Mouse (Mus musculus) limb, embryonic 11.5 days (tissue): ENCODE data around the gene Mtcl1. TPM values are rescaled to one million over a fixed set of nuclear protein-coding genes. Genes with fewer than 3 reads are reported as not detected.

Experiments used
- ATAC-seq: fragments of 200-750 bp; cut with Nextera tagmentation; 2 replicates; pipeline ENCODE4 v1.8.0; 2017; ENCODE audit warnings: low read depth; ENCODE audit not compliant: insufficient number of reproducible peaks, low FRiP score, low TSS enrichment
- DNase-seq: peaks from one replicate; pipeline ENCODE4 v3.0.0-alpha.2; 2015; ENCODE audit warnings: low spot score
- H3K27ac ChIP-seq: fragments of 300-500 bp; sonication (generic); replicated peaks from 2 replicates; pipeline ENCODE4 v1.5.1; 2014; ENCODE audit warnings: low read depth, mild to moderate bottlenecking, low read length
- H3K27me3 ChIP-seq: fragments of 300-500 bp; sonication (generic); 2 replicates; pipeline ENCODE4 v1.6.1; 2014; ENCODE audit warnings: mild to moderate bottlenecking, low read length, mixed read lengths; ENCODE audit not compliant: control insufficient read depth, insufficient read depth
- H3K36me3 ChIP-seq: fragments of 300-500 bp; sonication (generic); 2 replicates; pipeline ENCODE4 v1.6.1; 2014; ENCODE audit warnings: mild to moderate bottlenecking, low read length, moderate library complexity, mixed read lengths; ENCODE audit not compliant: control insufficient read depth, insufficient read depth
- H3K4me1 ChIP-seq: fragments of 300-500 bp; sonication (generic); 2 replicates; pipeline ENCODE4 v1.6.1; 2014; ENCODE audit warnings: low read length, mixed read lengths; ENCODE audit not compliant: control insufficient read depth, insufficient read depth
- H3K4me2 ChIP-seq: fragments of 300-500 bp; sonication (generic); 2 replicates; pipeline ENCODE4 v1.6.1; 2014; ENCODE audit warnings: low read depth, mild to moderate bottlenecking, moderate library complexity; ENCODE audit not compliant: severe bottlenecking
- H3K4me3 ChIP-seq: fragments of 300-500 bp; sonication (generic); 2 replicates; pipeline ENCODE4 v1.5.1; 2014; ENCODE audit warnings: low read depth, low read length
- H3K9ac ChIP-seq: fragments of 300-500 bp; sonication (generic); 2 replicates; pipeline ENCODE4 v1.6.1; 2014; ENCODE audit warnings: mild to moderate bottlenecking, low read length
- H3K9me3 ChIP-seq: fragments of 300-500 bp; sonication (generic); 2 replicates; pipeline ENCODE4 v1.6.1; 2016; ENCODE audit warnings: low read length; ENCODE audit not compliant: control insufficient read depth
- WGBS: fragments of 180-500 bp; shearing (Covaris S2); extraction: QIAGEN DNeasy Blood & Tissue Kit; methylation state at CpG from one replicate; pipeline ENCODE4 v1.1.7; 2014; 5-methylcytosine and 5-hydroxymethylcytosine counted together
- polyA plus RNA-seq: library from polyadenylated mRNA; unstranded; fragments of >200 nt; fragmentation: Nextera tagmentation; extraction: Ambion mirVana; gene quantifications from 2 replicates; pipeline ENCODE4 v1.2.1, GENCODE M21; 2014

Mtcl1 gene
- 5.7 TPM in 2 replicates for polyA plus RNA-seq

DNA sequence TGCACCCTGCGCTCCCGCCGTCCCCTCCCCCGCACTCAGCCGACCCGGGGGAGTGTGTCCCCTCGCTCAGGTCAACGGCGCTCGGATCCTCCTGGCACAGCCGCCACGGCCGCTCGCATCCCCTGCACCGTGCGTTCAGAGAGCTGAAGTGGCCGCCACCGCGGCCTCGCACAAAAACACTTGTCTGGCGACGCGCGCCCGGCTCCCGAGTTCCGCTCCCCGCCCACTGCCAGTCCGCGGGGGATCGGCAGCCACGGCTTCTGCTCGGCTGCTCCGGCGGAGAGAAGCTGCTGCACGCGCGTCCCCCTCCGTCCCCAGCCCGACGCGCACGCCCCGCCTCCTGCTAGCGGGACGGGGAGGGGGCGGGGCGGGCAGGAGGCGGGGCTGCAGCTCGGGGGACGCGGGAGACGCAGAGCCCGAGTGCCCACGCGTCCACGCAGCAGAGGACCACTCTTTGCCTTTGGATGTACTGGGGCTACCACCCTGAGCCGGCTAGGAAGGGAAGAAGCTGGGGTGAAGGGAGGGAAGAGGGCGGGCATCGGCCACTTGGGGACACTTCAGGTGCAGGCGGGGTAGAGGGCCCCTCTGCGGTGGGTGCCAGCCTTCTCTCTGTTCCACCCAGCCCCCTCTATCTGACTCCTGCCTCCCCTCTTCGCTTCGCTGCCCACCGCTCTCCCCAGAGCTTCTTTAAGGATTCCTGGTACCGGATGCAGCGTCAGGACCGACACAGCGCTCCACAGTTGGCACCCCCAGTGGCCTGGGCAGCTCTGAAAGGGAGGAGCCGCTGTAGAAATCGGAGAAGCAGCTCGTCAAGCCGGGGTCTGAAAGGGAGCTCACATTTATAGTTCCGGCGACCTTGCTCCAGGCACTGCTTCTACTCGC lies at the start of gene Mtcl1:
Mtcl1 (minus strand) TSS at position 291 of the 882 bp plus-strand sequence.
- Histone ChIP-seq H3K9ac (peak within 1 kb of the TSS; percentile 76), H3K27me3 (peaks cover 13% of the 10 kb centered on the region; the same call in 1 of the 2 replicates), H3K9me3 (no peaks in the 10 kb centered on the region), H3K4me2 (peak within 1 kb of the TSS; percentile 97), H3K36me3 (no peaks in the 10 kb centered on the region), H3K4me1 (peaks cover 14% of the 10 kb centered on the region; the same call in 1 of the 2 replicates), H3K27ac (0 out of 2 replicates have a peak within 1 kb of the TSS, but pooled peaks have one; percentile 30), H3K4me3 (peak within 1 kb of the TSS; percentile 75)
- ATAC-seq (peak; percentile 78), DNase-seq (peak; percentile 83)
- under 1% methylated on average over 61 of the region's 76 CpGs for WGBS

DNA sequence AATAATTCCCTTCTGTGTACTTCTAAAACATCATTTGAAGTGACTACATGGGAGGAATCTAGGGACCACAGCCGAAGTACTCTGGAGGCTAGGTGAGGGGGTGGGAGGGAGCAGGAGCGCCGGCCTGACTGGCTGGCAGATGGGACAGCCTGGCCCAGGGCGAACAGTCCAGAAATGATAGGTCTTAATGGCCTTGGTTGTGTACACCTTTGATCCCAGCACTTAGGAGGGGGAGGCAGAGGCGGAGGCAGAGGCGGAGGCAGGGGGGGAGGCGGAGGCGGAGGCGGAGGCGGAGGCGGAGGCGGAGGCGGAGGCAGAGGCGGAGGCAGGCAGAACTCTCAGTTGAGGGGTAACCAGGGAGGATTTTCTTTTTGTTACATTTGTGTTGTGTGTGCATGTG lies 49.0 kb upstream of the Mtcl1 start:
- Histone ChIP-seq H3K4me3 (no peak overlapping the region), H3K27ac (no peak overlapping the region), H3K9me3 (no peaks in the 10 kb centered on the region), H3K4me2 (no peak overlapping the region), H3K27me3 (no peaks in the 10 kb centered on the region), H3K4me1 (no peaks in the 10 kb centered on the region), H3K9ac (no peak overlapping the region), H3K36me3 (peaks cover 22% of the 10 kb centered on the region)
- no peak for ATAC-seq
- DNase-seq, result no peak
- 89% methylated on average over 14 of the region's 14 CpGs for WGBS

DNA sequence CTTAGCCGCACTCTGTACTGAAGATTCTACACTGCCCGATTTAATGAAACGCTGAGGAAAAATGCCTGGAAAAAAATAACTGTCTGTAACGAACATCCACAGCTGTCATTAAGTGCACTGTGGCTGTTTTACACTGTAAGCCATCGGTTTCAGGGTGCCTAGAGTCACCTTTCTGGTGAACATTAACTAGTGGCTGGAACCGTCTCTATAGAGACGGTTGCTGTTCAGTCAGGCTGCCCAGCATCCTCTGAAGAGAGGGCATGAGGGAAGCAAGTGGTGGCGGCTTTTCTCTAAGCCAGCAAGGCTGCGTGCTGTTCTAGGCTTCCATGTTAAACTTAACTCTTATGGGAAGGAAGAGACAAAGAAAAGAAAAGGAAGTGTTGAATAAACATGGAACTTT lies 47.0 kb upstream of the Mtcl1 start:
- no peak overlapping the region for H3K4me2 ChIP-seq
- WGBS, result 96% methylated on average over 9 of the region's 9 CpGs
- no peak overlapping the region for H3K27ac ChIP-seq
- H3K9ac ChIP-seq, result no peak overlapping the region
- DNase-seq (no peak), ATAC-seq (no peak)
- no peaks in the 10 kb centered on the region for H3K4me1 ChIP-seq
- H3K27me3 ChIP-seq, result no peaks in the 10 kb centered on the region
- H3K9me3 ChIP-seq, result no peaks in the 10 kb centered on the region
- H3K36me3 ChIP-seq, result peaks cover 22% of the 10 kb centered on the region
- no peak overlapping the region for H3K4me3 ChIP-seq

DNA sequence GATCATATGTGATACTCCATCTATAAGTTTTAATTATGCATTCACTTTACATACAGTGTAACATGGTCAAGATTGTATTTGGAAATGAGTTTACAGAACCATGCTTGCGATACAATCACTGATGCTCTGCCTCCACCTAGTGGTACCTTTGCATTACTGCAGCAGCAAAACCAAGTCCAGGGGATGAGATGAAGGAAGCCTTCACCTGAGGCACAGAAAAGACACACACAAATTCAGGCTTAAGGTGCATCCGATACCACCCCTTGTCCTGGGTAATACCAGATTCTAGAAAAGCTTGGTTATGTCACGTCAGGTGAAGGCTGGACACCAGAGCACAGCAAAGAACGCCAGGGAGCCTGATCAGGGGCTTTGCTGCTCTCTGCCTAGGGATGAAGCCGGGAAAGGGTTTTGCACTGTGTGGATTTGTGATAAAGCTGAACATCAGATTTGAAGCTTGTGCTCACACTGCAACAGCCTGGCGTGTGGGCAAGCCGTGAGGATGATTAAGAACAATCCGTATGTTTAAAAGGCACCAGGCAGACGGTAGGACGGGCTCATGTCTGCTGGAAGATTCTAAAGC lies 40.6 kb upstream of the Mtcl1 start:
- Histone ChIP-seq H3K36me3 (no peaks in the 10 kb centered on the region; the same call in 1 of the 2 replicates), H3K9ac (no peak overlapping the region), H3K27ac (no peak overlapping the region), H3K4me3 (no peak overlapping the region), H3K9me3 (no peaks in the 10 kb centered on the region), H3K4me1 (no peaks in the 10 kb centered on the region), H3K27me3 (no peaks in the 10 kb centered on the region), H3K4me2 (no peak overlapping the region)
- 45% methylated on average over 10 of the region's 10 CpGs for WGBS
- DNase-seq, result peak; percentile 70
- ATAC-seq, result no peak

DNA sequence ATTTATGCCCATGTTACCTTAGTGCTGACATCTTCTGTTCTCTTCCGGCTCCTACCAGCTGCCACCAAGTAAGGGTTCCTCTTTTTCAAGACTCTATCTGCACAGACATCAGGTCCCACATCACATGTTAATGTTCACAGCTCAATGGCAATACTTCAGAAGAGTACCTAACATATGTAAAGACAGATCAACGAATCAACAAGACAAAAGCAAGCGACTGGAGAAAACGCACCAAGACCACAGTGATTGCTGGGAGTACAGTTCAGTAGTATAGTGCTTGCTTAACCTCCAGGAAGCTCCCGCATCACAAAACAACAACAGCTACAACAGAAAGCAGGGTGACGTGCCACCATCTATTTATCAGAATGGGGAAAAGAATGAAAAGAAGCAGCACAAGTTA lies 37.0 kb upstream of the Mtcl1 start:
- WGBS, result 87% methylated on average over 6 of the region's 6 CpGs
- H3K9ac ChIP-seq, result no peak overlapping the region
- no peak overlapping the region for H3K4me2 ChIP-seq
- no peaks in the 10 kb centered on the region for H3K9me3 ChIP-seq
- H3K4me1 ChIP-seq, result no peaks in the 10 kb centered on the region
- H3K36me3 ChIP-seq, result no peaks in the 10 kb centered on the region
- H3K4me3 ChIP-seq, result no peak overlapping the region
- H3K27me3 ChIP-seq, result no peaks in the 10 kb centered on the region
- no peak overlapping the region for H3K27ac ChIP-seq
- ATAC-seq, result no peak
- DNase-seq, result no peak

GRCm38 (mm10) chr17:66485742-66486141 lies 36.2 kb upstream of the Mtcl1 start:
- Histone ChIP-seq H3K36me3 (no peaks in the 10 kb centered on the region), H3K9ac (no peak overlapping the region), H3K4me3 (no peak overlapping the region), H3K9me3 (no peaks in the 10 kb centered on the region), H3K4me1 (no peaks in the 10 kb centered on the region), H3K27me3 (no peaks in the 10 kb centered on the region), H3K27ac (no peak overlapping the region), H3K4me2 (no peak overlapping the region)
- DNase-seq (peak; percentile 87), ATAC-seq (no peak)
- WGBS, result 14% methylated on average over 11 of the region's 11 CpGs

GRCm38 (mm10) chr17:66484965-66485364 lies 35.4 kb upstream of the Mtcl1 start:
- ATAC-seq, result no peak
- H3K4me2 ChIP-seq, result no peak overlapping the region
- WGBS, result 52% methylated on average over 2 of the region's 2 CpGs
- H3K36me3 ChIP-seq, result no peaks in the 10 kb centered on the region
- no peak overlapping the region for H3K4me3 ChIP-seq
- no peak for DNase-seq
- no peaks in the 10 kb centered on the region for H3K9me3 ChIP-seq
- no peak overlapping the region for H3K27ac ChIP-seq
- 0 out of 2 replicates have a peak, but pooled peaks cover 6% of the 10 kb centered on the region for H3K4me1 ChIP-seq
- H3K9ac ChIP-seq, result no peak overlapping the region
- no peaks in the 10 kb centered on the region for H3K27me3 ChIP-seq

GRCm38 (mm10) chr17:66483651-66484454 lies 34.3 kb upstream of the Mtcl1 start:
- H3K9me3 ChIP-seq, result no peaks in the 10 kb centered on the region
- 75% methylated on average over 9 of the region's 9 CpGs for WGBS

More at GRCm38 (mm10) chr17:66483651-66484454, 34.3 kb upstream of the Mtcl1 start:
- Histone ChIP-seq H3K27me3 (no peaks in the 10 kb centered on the region), H3K9ac (no peak overlapping the region), H3K4me2 (no peak overlapping the region), H3K4me3 (no peak overlapping the region), H3K4me1 (0 out of 2 replicates have a peak, but pooled peaks cover 6% of the 10 kb centered on the region), H3K27ac (no peak overlapping the region), H3K36me3 (no peaks in the 10 kb centered on the region)
- DNase-seq, result no peak
- ATAC-seq, result no peak
